Mouse (Mus musculus) megakaryocyte, adult 5-6 weeks (primary cell): ENCODE data around the gene Gm21885. TPM values are rescaled to one million over a fixed set of nuclear protein-coding genes. Genes with fewer than 3 reads are reported as not detected.

Experiments
- total RNA-seq, 2 experiments: library from RNA; stranded (forward) in 1 of 2; stranded (reverse) in 1 of 2; fragments of 153-499, 151-499 nt in 1 of 2; fragments of 221-1000, 200-1000 nt in 1 of 2; gene quantifications; 2 replicates each; pipeline versions ENCODE4 v1.2.3 to v1.2.4; 2015 to 2017

Gm21885 gene
- total RNA-seq, 2 experiments from 2014 or later = not detected

Other genes with a start within 250 kb of the Gm21885 start
- 15.5 and 17.8 TPM in 2 replicates for gene Tob1, start 70.4 kb upstream of the Gm21885 start, total RNA-seq (2015)
- gene Tob1, start 70.4 kb upstream of the Gm21885 start, total RNA-seq (2017) = 13.5 and 19.3 TPM in 2 replicates
- not detected in 2 replicates for gene Wfikkn2, start 35.9 kb upstream of the Gm21885 start, total RNA-seq (2015)
- not detected in 2 replicates for gene Wfikkn2, start 35.9 kb upstream of the Gm21885 start, total RNA-seq (2017)
- 115 and 130 TPM in 2 replicates for gene Luc7l3, start 40.1 kb downstream of the Gm21885 start, total RNA-seq (2015)
- 283 and 293 TPM in 2 replicates for gene Luc7l3, start 40.1 kb downstream of the Gm21885 start, total RNA-seq (2017)
- gene Ankrd40, start 46.1 kb downstream of the Gm21885 start, total RNA-seq (2015) = 22.6 and 24.8 TPM in 2 replicates
- 64.7 and 74.1 TPM in 2 replicates for gene Ankrd40, start 46.1 kb downstream of the Gm21885 start, total RNA-seq (2017)
- 1.1 and 1.8 TPM in 2 replicates for gene Abcc3, start 111.1 kb downstream of the Gm21885 start, total RNA-seq (2015)
- gene Abcc3, start 111.1 kb downstream of the Gm21885 start, total RNA-seq (2017) = 1.4 and 1.8 TPM in 2 replicates
- 0.96 and 0.98 TPM in 2 replicates for gene Cacna1g, start 192.3 kb downstream of the Gm21885 start, total RNA-seq (2015)
- gene Cacna1g, start 192.3 kb downstream of the Gm21885 start, total RNA-seq (2017) = 0.16 TPM in 1 of 2 replicates, not detected in the other
- not detected in 2 replicates for gene Spata20, start 204.3 kb downstream of the Gm21885 start, total RNA-seq (2015)
- gene Spata20, start 204.3 kb downstream of the Gm21885 start, total RNA-seq (2017) = not detected in 2 replicates
- gene Epn3, start 218.1 kb downstream of the Gm21885 start, total RNA-seq (2015) = not detected in 2 replicates
- not detected in 2 replicates for gene Epn3, start 218.1 kb downstream of the Gm21885 start, total RNA-seq (2017)
- gene Mycbpap, start 239.9 kb downstream of the Gm21885 start, total RNA-seq (2015) = 0.23 TPM in 1 of 2 replicates, not detected in the other
- gene Mycbpap, start 239.9 kb downstream of the Gm21885 start, total RNA-seq (2017) = 0.20 TPM in 1 of 2 replicates, not detected in the other